Mouse (Mus musculus) activated CD4-positive, CD25-positive, alpha-beta regulatory T cell, adult 4 months (primary cell): Measurements from ENCODE around the gene Klk6. TPM values are rescaled to one million over a fixed set of nuclear protein-coding genes. Genes with fewer than 3 reads are reported as not detected.

Experiments
- ATAC-seq: one replicate; pipeline ENCODE4 v1.8.0; 2017
- polyA plus RNA-seq, 2 experiments: library from polyadenylated mRNA; unstranded; fragments of 100-300 nt; shearing (Covaris generic); gene quantifications; one replicate each; pipeline ENCODE4 v1.2.1; 2017

Klk6 gene
- not detected for polyA plus RNA-seq

GRCm38 (mm10) chr7:43824199-43824598 is at the start of gene Klk6:
Klk6 (plus strand) TSS chr7:43824499.
- ATAC-seq, result no peak

GRCm38 (mm10) chr7:43774802-43775201 is 49.5 kb upstream of the Klk6 start:
- no peak for ATAC-seq

- no peak for ATAC-seq
Measured at GRCm38 (mm10) chr7:43775311-43776057, 48.8 kb upstream of the Klk6 start.

DNA sequence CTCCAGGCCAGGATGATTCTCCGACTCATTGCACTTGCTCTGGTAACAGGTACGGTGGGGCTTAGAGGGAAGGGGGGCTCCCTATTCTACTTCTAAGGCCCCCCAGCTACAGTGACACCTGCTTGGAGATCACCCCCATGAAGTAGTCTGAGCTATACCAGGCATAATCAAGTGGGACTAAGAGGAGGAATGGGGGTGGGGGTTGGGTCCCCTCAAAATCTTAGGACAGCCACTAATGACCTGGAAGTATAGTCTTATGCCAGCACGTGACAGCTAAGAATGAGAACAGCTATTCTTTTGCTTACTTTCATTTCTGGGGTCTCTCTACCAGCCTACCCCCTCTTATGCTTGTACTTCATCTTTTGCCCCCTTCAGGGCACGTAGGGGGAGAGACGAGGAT is 47.8 kb upstream of the Klk6 start:
- ATAC-seq, result no peak

GRCm38 (mm10) chr7:43777423-43777822 is 46.9 kb upstream of the Klk6 start:
- ATAC-seq, result no peak

DNA sequence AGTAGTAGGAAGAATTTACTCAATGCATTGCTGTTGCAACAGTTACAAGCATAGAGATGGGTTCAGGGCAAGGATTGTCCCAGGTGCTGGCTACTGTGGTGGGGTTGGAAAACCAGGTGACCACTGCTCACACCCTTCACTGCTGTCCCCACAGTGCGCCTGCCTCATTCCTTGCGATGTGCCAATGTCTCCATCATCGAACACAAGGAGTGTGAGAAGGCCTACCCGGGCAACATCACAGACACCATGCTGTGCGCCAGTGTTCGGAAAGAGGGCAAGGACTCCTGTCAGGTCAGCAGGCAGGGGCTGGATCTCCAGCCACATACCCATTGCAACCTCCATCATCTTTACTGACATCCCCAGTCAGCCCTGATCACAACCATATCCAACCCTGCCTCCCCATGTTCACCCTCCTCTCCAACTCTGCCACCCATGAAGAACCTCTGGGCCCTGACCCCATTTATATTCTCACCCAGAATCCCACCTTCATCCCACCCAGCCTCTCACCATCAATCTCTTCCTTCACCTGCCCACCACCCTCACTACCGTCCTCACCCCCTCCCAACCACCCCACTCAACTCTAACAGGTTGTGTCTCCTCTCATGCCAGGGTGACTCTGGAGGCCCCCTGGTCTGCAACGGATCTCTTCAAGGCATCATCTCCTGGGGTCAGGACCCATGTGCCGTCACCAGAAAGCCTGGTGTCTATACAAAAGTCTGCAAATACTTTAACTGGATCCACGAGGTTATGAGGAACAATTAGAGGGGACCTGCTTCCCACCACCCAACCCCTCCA is 45.9 kb upstream of the Klk6 start:
- no peak for ATAC-seq

GRCm38 (mm10) chr7:43780241-43780640 is 44.1 kb upstream of the Klk6 start:
- ATAC-seq, result no peak

- ATAC-seq, result no peak
Measured at GRCm38 (mm10) chr7:43780746-43781145, 43.6 kb upstream of the Klk6 start, which contains the start of gene Klk10. Klk10 (plus strand) TSS chr7:43781035.

GRCm38 (mm10) chr7:43781541-43781940 is 42.8 kb upstream of the Klk6 start:
- ATAC-seq, result no peak

GRCm38 (mm10) chr7:43782275-43783265 is 41.7 kb upstream of the Klk6 start:
- ATAC-seq, result peak; percentile 78

DNA sequence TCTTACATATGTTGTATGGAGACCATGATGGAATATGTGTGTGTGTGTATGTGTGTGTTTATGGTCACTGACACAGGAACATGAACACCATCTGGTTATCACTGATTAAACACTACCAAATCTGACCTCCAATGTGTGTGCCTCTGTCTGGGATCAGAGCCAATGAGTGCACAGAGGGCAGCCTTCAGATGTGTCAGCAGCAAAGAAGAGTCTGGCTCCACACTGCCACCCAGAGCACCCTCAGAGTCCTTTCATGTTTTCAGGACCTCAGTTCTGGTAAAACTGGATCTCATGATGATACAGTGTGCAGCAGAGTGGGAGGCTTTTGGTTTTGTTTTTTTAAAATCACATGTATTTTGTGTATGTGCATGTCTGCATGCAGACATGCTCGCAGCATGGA is 39.0 kb upstream of the Klk6 start:
- ATAC-seq, result no peak

DNA sequence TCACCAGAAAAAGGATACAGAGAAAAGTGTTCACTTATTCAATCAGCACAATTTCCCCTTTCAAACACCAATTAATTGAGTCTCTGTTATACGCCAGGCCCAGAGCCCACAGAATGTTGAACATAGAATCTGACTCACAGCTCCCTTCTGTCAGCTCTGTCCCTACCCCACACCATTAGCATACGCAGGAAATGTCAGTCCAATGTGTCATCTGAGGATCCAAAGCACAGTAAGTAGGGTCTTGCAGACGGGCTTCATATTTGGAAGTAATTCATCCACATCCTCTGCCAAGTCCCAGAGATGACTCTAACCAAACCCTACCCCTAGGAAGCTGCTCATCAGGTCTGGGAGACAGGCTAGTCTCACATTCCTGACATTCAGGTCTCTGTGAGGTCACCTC is 36.2 kb upstream of the Klk6 start:
- no peak for ATAC-seq

DNA sequence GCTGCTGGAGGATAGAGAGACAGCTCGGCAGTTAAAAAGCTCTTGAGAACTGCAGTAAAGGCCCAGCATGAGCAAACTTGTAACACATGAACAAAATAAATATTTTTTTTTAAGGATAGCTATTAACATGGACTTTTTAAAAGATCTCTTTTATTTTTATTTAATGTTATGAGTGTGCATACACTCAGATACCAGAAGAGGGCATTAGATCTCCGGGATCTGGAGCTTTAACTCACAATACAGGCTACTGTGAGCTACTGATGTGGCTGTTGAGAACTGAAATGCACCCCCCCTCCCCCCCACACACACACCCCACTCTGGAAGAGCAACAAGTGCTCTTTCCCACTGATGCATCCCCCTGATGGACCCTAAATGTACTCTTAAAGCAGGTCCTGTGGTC is 35.0 kb upstream of the Klk6 start:
- no peak for ATAC-seq

- ATAC-seq, result no peak
Measured at GRCm38 (mm10) chr7:43791591-43791990, 32.7 kb upstream of the Klk6 start, which contains the start of gene Klk9. Klk9 (plus strand) TSS chr7:43791891.

DNA sequence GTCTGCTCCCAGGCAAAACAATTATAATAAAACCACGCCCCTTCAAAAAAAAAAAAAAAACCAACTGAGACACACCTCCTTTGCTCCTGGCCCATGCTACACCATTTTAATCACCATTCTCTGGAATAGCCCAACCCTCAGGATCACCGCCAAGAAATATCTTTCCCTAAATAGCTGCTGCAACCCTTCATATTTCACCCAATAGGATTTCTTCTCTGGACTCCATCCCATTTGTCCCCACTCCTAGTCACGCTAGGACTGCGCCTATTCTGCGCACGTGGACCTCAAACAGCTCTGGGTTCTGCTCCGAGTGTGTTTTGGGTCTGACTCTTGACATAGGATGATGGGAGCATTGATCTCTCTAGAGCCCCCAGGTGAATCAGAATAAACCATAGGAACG is 27.9 kb upstream of the Klk6 start:
- no peak for ATAC-seq

GRCm38 (mm10) chr7:43797333-43797769 is 26.9 kb upstream of the Klk6 start, which contains the start of gene Klk8:
Klk8 (plus strand) TSS chr7:43797577.
- ATAC-seq, result peak; percentile 62

DNA sequence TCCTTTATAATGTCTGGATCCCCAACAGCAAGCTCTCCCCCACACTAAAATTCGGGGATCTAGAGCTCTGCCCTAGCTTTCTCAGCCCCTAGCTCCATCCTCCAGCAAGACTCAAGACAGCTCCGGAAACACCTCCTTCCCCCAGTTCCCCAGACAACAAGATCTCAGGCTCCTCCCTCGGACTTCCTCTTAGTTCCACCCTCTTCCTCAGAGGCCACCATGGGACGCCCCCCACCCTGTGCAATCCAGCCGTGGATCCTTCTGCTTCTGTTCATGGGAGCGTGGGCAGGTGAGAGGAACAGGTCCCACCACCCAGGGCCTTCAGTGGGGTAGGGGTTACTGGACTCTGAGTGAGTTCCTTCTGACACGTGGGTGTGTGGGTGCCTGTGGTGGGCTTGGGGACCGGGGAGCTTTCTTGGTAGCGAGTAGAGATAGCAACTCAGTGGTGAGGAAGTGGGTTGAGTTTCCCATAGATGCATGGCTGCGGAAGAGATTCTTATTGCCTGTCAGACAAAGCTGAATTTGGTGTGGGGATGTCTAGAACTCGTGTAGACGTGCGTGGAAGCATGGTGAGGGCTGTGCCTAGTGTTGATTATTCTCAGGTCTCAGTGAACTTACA is 26.3 kb upstream of the Klk6 start:
- ATAC-seq, result peak; percentile 73

- no peak for ATAC-seq
Measured at GRCm38 (mm10) chr7:43799876-43800275, 24.4 kb upstream of the Klk6 start.

DNA sequence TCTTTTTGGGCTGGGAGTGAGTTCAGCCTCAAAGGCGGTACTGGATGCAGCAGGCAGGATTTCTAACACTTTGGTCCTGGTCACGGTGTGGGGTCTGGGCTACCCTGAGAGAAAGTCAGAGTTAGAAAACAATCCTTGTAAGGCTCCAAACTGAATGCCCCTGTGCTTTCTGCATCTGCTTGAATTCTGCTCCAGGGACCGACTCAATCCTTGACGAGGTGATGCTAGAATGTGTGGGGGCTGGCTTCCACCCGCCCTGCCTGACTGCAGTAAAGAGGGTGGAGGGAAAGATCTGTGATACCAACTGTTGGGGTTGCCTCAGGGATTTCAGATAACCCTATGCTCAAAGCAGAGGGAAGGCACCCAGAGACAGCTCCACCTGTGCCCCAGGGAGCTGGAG is 13.3 kb upstream of the Klk6 start, which contains the start of gene Klk7:
TSS of gene Klk7 (plus strand) at position 301 of the 400 bp plus-strand sequence.
- no peak for ATAC-seq

- no peak for ATAC-seq
Measured at GRCm38 (mm10) chr7:43815211-43815610, 9.1 kb upstream of the Klk6 start.

- no peak for ATAC-seq
Measured at GRCm38 (mm10) chr7:43816746-43817145, 7.6 kb upstream of the Klk6 start.

- no peak for ATAC-seq
Measured at GRCm38 (mm10) chr7:43821581-43821980, 2.7 kb upstream of the Klk6 start.
